Mouse (Mus musculus) lung, embryonic 16.5 days (tissue): ENCODE results near the gene Med13. TPM values are rescaled to one million over a fixed set of nuclear protein-coding genes. Genes with fewer than 3 reads are reported as not detected.

Experiments used
- ATAC-seq: fragments of 200-750 bp; cut with Nextera tagmentation; 2 replicates; pipeline ENCODE4 v1.8.0; 2017; ENCODE audit warnings: low read depth, mild to moderate bottlenecking, moderate library complexity
- H3K27ac ChIP-seq: fragments of 300-500 bp; sonication (generic); 2 replicates; pipeline ENCODE4 v1.5.1; 2014; ENCODE audit warnings: mild to moderate bottlenecking, control low read depth, low read length
- H3K27me3 ChIP-seq: fragments of 300-500 bp; sonication (generic); 2 replicates; pipeline ENCODE4 v1.6.1; 2014; ENCODE audit warnings: low read depth, low read length, mixed read lengths; ENCODE audit not compliant: control insufficient read depth, insufficient read depth
- H3K36me3 ChIP-seq: fragments of 300-500 bp; sonication (generic); 2 replicates; pipeline ENCODE4 v1.6.1; 2014; ENCODE audit warnings: low read length; ENCODE audit not compliant: control insufficient read depth, insufficient read depth
- H3K4me1 ChIP-seq: fragments of 300-500 bp; sonication (generic); replicated peaks from 2 replicates; pipeline ENCODE4 v1.6.1; 2014; ENCODE audit warnings: low read length, mixed read lengths; ENCODE audit not compliant: control insufficient read depth, insufficient read depth
- H3K4me2 ChIP-seq: fragments of 300-500 bp; sonication (generic); 2 replicates; pipeline ENCODE4 v1.6.1; 2014; ENCODE audit warnings: low read depth, low read length, control low read depth
- H3K4me3 ChIP-seq: fragments of 300-500 bp; sonication (generic); 2 replicates; pipeline ENCODE4 v1.5.1; 2014; ENCODE audit warnings: mild to moderate bottlenecking, low read length, control low read depth
- H3K9ac ChIP-seq: fragments of 300-500 bp; sonication (generic); 2 replicates; pipeline ENCODE4 v1.6.1; 2014; ENCODE audit warnings: low read length, control low read depth
- H3K9me3 ChIP-seq: fragments of 300-500 bp; sonication (generic); 2 replicates; pipeline ENCODE4 v1.6.1; 2016; ENCODE audit warnings: low read length; ENCODE audit not compliant: control insufficient read depth
- WGBS: fragments of 180-500 bp; shearing (Covaris S2); extraction: QIAGEN DNeasy Blood & Tissue Kit; methylation state at CpG from one replicate; pipeline ENCODE4 v1.1.7; 2014; 5-methylcytosine and 5-hydroxymethylcytosine counted together
- polyA plus RNA-seq: library from polyadenylated mRNA; unstranded; fragments of >200 nt; fragmentation: Nextera tagmentation; extraction: Ambion mirVana; gene quantifications from 2 replicates; pipeline ENCODE4 v1.2.1, GENCODE M21; 2015

The Med13 gene
- polyA plus RNA-seq, 1 experiment from 2014 or later, result 7.5 TPM

DNA sequence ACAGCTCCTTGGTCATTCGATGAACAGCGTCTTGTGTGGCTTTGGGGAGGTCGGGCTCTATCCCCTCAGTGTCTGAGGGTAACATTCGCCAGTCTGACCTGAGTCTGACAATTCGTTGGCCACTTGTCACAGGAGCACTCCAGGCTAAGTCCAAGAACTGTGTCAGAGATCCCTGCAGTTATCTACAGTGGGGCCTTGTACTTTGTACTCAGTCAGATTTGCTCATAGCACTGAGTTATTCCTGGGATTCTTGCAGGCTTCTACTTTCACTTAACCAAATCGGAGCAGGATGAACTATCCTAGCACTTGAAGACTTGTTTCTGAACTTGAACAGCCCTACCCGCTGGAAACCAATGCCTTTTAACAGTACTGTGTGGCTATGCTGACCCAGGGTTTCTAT is 34.3 kb upstream of the Med13 start:
- ATAC-seq, result no peak
- H3K27ac ChIP-seq, result no peak overlapping the region
- WGBS, result 82% methylated on average over 7 of the region's 7 CpGs
- H3K4me1 ChIP-seq, result no peaks in the 10 kb centered on the region; the same call in 1 of the 2 replicates
- no peaks in the 10 kb centered on the region for H3K36me3 ChIP-seq
- no peak overlapping the region for H3K4me2 ChIP-seq
- no peaks in the 10 kb centered on the region for H3K9me3 ChIP-seq
- no peak overlapping the region for H3K9ac ChIP-seq
- H3K27me3 ChIP-seq, result no peaks in the 10 kb centered on the region
- no peak overlapping the region for H3K4me3 ChIP-seq

DNA sequence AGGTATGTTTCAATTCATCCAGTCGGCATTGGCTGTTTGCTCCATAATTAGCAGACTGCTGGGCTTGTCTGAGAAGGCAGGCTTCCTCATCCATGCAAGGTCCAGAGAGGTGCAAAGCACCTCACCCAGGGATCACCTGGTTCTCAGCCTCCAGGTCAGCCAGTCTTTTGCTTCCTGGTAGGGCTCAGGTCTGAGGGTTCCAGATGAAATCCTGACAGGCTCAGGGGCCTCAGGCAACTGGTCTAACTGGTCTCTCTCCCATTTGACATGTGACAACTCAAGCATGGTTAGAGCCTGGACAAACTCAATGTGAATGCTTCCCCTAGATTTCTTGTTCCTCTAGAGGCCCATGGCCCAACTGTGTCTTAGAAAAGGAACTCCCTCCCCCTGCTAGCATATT is 32.9 kb upstream of the Med13 start:
- ATAC-seq, result no peak
- 56% methylated on average over 1 of the region's 1 CpGs for WGBS
- H3K4me1 ChIP-seq, result no peaks in the 10 kb centered on the region; the same call in 1 of the 2 replicates
- no peaks in the 10 kb centered on the region for H3K9me3 ChIP-seq
- no peak overlapping the region for H3K4me3 ChIP-seq
- H3K36me3 ChIP-seq, result no peaks in the 10 kb centered on the region
- H3K27ac ChIP-seq, result no peak overlapping the region
- no peak overlapping the region for H3K4me2 ChIP-seq
- no peaks in the 10 kb centered on the region for H3K27me3 ChIP-seq
- H3K9ac ChIP-seq, result no peak overlapping the region

DNA sequence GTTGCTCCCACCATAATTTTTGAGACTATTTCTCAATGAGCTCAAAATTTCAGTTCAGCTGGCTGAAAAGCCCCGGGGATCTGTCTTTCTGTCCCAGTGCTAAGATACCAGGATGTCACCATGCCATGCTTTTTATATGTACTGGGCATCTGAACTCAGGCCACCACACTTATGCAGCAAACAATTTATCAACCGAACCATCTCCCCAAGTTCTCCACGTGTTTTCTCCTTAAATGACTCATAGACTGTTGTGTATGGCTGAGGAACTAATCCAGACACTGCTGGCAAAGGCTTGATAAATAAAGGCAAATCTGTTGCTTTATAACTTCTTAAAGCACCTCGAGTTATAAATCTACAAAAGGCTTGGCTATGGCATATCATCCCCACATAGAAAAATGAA is 32.1 kb upstream of the Med13 start:
- Histone ChIP-seq H3K4me2 (no peak overlapping the region), H3K36me3 (no peaks in the 10 kb centered on the region), H3K27ac (no peak overlapping the region), H3K27me3 (no peaks in the 10 kb centered on the region), H3K4me3 (no peak overlapping the region), H3K9ac (no peak overlapping the region), H3K4me1 (no peaks in the 10 kb centered on the region; the same call in 1 of the 2 replicates), H3K9me3 (no peaks in the 10 kb centered on the region)
- no peak for ATAC-seq
- 72% methylated on average over 4 of the region's 4 CpGs for WGBS

DNA sequence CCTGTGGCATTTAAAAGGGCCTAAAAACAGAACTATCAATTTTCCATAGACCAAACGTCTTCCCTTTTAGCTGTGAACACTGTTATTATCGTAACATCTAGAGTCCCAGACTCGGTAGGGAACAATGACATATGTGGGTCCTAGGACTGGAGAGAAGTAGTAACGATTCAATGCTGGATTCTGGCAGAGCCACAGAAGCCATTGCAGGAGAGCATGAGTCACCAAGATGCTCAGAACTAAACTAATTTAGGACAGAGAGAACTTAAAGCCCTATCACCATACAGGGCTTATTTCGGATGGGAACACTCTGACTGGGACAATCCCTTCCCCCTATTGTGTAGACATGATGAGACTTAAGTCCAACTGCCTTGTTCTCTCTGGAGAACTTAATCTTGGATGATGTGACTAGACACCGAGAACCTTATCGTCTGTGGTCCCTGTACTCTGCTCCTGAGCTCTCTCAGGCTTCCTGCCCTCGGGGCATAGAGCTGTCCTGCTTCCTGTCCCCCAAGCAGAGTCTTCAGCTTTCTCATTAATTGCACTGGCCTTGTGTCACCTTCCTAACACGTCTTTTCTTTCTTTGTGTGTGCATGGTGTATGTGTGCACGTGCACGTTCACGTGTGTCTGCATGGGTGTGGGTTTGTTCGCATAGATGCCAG is 31.5 kb upstream of the Med13 start:
- Histone ChIP-seq H3K4me3 (no peak overlapping the region), H3K4me2 (no peak overlapping the region), H3K27me3 (no peaks in the 10 kb centered on the region), H3K9me3 (no peaks in the 10 kb centered on the region), H3K4me1 (no peaks in the 10 kb centered on the region; the same call in 1 of the 2 replicates), H3K9ac (no peak overlapping the region), H3K27ac (no peak overlapping the region), H3K36me3 (no peaks in the 10 kb centered on the region)
- no peak for ATAC-seq
- WGBS, result 78% methylated on average over 13 of the region's 13 CpGs

DNA sequence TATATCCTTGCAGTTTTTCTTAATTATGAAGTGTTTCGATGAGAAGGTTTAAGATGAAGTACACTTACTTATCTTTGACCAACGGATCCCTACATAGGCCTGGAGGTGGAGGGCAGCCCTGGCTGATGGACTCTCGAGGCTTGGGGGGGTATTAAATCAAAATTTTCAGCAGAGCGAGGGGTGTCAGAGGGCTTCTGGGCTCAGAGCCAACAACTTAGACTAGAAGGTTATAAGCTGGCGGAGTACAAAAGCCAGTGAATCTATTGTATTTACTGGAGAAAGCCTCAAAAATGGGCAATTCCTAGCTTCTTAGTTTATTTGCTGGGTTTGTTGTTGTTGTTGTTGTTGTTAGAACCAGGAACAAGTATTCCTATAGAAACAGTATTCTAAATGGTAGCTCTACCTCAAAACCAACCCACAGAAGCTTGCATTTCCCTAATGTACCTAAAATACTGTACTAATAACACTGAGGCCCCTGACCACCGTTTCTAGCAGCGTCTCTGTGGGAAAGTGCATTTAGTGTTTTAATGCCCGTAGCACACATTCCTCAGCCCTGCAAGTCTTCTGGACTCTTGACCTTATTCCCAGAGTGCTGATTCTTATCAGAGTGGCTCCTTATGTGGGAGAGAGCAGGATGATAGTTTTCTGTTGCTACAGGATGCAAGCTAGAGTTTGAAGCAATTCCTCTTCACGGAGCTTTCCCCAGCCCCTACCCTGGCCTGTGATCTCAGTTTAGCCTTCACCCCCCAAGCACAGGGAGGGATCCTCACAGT is 29.9 kb upstream of the Med13 start:
- Histone ChIP-seq H3K27me3 (no peaks in the 10 kb centered on the region), H3K36me3 (no peaks in the 10 kb centered on the region), H3K9me3 (no peaks in the 10 kb centered on the region), H3K9ac (no peak overlapping the region), H3K4me1 (no peaks in the 10 kb centered on the region; the same call in 1 of the 2 replicates), H3K27ac (no peak overlapping the region), H3K4me2 (no peak overlapping the region), H3K4me3 (no peak overlapping the region)
- ATAC-seq, result no peak
- 25% methylated on average over 9 of the region's 9 CpGs for WGBS

DNA sequence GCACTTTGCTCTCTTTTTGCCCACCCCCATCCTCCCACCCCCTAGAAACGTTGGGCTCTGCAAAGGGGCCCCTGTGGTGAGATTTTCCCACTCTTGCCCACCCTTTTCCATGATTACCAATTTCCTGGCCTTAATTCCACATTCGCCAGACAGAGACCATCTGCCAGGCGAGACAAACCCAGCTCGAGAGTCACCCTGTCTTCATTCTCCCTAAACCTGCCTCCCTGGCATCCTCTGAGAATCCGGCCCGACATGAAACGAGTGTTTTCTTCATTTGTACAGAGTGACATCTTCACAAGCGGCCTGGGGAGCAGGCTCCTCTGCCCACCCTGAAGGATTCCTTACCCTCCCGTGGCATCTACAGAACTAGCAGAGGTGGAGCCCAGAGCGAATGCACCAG is 29.2 kb upstream of the Med13 start:
- no peak overlapping the region for H3K4me2 ChIP-seq
- no peaks in the 10 kb centered on the region for H3K9me3 ChIP-seq
- H3K36me3 ChIP-seq, result no peaks in the 10 kb centered on the region
- no peak overlapping the region for H3K27ac ChIP-seq
- no peaks in the 10 kb centered on the region for H3K27me3 ChIP-seq
- no peak overlapping the region for H3K9ac ChIP-seq
- H3K4me3 ChIP-seq, result no peak overlapping the region
- WGBS, result 64% methylated on average over 10 of the region's 10 CpGs
- no peaks in the 10 kb centered on the region; the same call in none of the 2 replicates for H3K4me1 ChIP-seq
- ATAC-seq, result no peak

DNA sequence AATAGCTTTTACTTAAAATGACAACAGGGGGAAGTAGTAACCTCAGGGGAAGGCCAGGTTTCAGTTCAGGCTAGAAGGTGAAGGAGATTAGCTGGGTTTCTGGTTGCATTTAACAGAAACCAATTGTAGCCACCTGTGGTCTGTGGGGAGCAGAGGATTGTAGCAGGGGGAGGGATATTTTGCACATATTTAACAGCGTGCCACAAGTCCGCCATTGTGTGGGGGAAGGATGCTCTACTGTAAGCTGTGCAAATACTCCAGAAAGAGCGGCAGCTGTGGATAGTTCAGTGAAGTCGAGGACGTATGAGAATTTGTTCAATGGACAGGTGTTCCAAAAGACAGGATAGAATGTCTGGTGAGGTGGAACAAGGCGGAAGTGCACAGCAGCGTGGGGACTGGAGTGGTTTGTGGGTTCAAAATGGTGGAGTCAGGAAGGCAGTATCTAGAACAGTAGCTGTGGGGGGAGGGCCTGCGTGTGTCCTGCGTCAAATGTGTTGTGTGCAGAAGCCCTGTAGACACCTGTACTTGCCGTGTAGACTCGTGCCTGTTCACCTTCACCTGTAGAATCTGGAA is 28.4 kb upstream of the Med13 start:
- no peak overlapping the region for H3K4me3 ChIP-seq
- 66% methylated on average over 11 of the region's 11 CpGs for WGBS

DNA sequence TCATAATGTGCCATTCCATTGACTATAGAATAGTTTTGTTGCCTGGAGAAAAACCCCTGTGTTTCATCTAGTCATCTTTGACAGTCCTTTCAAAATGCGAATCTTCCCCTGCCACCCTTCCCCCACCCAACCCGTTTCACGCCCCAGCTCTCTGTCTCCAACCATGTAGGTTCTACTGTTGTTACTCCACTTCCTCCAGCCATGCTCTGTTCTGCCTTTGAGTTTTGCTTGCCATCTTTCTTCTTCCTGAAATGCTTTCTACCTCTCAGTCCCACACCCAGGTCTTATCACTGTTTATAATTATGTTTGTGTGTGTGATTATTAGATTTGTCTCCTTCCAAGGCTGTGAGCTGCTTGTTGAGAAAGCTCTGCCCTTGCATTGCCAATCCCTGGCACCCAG is 26.7 kb upstream of the Med13 start:
- WGBS, result 79% methylated on average over 3 of the region's 3 CpGs
- ATAC-seq, result no peak

More for the DNA sequence above, 28.4 kb upstream of the Med13 start:
- ATAC-seq, result no peak
- H3K9me3 ChIP-seq, result no peaks in the 10 kb centered on the region
- H3K4me2 ChIP-seq, result 0 out of 2 replicates have a peak overlapping the region, but pooled peaks have one; percentile 12
- H3K36me3 ChIP-seq, result no peaks in the 10 kb centered on the region
- H3K9ac ChIP-seq, result no peak overlapping the region
- H3K4me1 ChIP-seq, result no peaks in the 10 kb centered on the region; the same call in none of the 2 replicates
- H3K27ac ChIP-seq, result no peak overlapping the region
- H3K27me3 ChIP-seq, result no peaks in the 10 kb centered on the region

DNA sequence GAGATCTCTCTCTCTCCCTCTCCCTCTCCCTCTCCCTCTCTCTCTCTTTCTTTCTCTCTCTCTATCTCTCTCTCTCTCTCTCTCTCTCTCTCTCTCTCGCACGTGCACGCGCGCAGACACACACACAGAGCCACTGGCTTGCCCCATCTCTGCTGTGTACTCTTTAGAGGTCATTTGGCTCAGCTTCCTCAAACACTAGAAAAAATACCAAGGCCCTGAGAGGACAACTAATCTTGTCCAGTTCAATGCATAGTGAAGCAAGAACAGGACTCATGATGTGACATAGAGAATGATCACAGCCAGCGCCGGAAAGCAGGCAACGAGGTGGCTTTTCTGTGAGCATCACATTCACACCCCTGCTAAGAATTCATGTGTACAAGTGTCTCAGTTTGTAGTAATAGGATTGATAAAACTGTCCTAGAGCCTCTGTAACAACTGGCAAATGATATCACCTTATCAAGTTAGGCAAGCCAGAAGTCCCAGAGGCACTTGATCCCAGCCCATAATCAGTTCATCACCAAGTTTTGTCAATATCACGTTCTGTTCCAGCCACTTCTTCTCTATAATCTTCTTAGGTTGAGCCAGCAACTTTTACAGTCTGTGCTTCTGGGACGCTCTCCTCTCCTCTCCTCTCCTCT is 25.2 kb upstream of the Med13 start:
- no peaks in the 10 kb centered on the region for H3K9me3 ChIP-seq
- WGBS, result 69% methylated on average over 10 of the region's 10 CpGs
- H3K4me2 ChIP-seq, result no peak overlapping the region
- H3K9ac ChIP-seq, result no peak overlapping the region
- H3K4me1 ChIP-seq, result no peaks in the 10 kb centered on the region; the same call in none of the 2 replicates
- no peak overlapping the region for H3K4me3 ChIP-seq
- H3K27me3 ChIP-seq, result no peaks in the 10 kb centered on the region
- H3K36me3 ChIP-seq, result no peaks in the 10 kb centered on the region
- no peak for ATAC-seq
- no peak overlapping the region for H3K27ac ChIP-seq

More for the DNA sequence above, 26.7 kb upstream of the Med13 start:
- Histone ChIP-seq H3K36me3 (no peaks in the 10 kb centered on the region), H3K4me2 (no peak overlapping the region), H3K9ac (no peak overlapping the region), H3K4me1 (no peaks in the 10 kb centered on the region; the same call in none of the 2 replicates), H3K4me3 (no peak overlapping the region), H3K27me3 (no peaks in the 10 kb centered on the region), H3K9me3 (no peaks in the 10 kb centered on the region), H3K27ac (no peak overlapping the region)
